Mouse (Mus musculus): ENCODE data around the gene Rftn1.

- TF ChIP-seq POLR2A (IDR thresholded peaks at IDR 0.05; ENCODE audit: low read depth, low read length): no peak
- no peak for TF ChIP-seq CTCF (conservative IDR thresholded peaks at IDR 0.05; ENCODE audit: insufficient read depth, insufficient read length, low read depth, low read length)
Measured at GRCm38 (mm10) chr17:50047182-50047581, 143.3 kb downstream of the Rftn1 start.
